Mouse (Mus musculus): ENCODE measurements around the gene Plk3.

The Plk3 gene

GRCm38 (mm10) chr4:117138295-117139216 is 4.8 kb upstream of the Plk3 start:
- no peak for DNase-seq

DNA sequence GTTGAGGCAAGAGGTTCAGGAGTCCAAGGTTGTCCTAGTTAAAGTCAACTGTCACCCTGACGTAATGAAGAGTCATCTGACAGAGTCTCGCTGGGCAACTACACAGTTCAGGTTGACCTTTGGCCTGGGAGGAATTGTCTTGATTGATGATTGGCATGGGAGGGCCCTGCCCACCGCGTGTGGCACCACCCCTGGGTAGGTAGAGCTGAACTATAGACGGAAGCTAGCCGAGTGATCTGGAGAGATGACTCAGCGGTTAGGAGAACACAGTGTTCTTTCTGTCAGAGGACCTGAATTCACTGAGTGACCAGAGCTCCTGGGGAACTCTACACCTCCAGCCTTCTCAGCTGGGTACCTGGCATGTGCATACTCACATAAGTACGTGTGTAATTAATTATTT is 2.3 kb upstream of the Plk3 start:
- DNase-seq: no peak

GRCm38 (mm10) chr4:117134601-117134995 is 835 bp upstream of the Plk3 start:
- peak; percentile 57 for DNase-seq

- DNase-seq: no peak
Observed at GRCm38 (mm10) chr4:117133366-117133796, 382 bp downstream of the Plk3 start.

DNA sequence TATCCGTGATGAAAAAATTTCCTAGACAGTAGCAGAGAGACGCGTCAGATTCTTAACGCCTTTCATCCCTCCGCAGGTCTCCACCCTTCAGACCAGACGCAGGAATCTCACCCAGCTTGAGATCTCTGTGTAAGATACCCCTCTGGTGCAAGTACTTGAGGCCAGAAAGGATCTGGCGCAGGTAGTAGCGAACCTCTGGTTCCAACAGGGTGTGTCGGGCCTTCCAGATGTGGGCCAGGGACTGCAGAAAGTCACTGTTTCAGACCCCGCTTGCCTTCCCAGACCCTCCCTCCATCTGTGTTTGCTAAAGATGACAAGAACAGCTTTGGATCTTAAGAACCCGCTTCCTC is 994 bp downstream of the Plk3 start:
- DNase-seq: peak; percentile 52

GRCm38 (mm10) chr4:117131890-117132793 is 1.6 kb downstream of the Plk3 start:
- peak; percentile 63 for DNase-seq

GRCm38 (mm10) chr4:117131198-117131597 is 2.6 kb downstream of the Plk3 start:
- DNase-seq: no peak

- no peak for DNase-seq
Observed at GRCm38 (mm10) chr4:117130790-117131189, 3.0 kb downstream of the Plk3 start.

GRCm38 (mm10) chr4:117127991-117128686 is 5.6 kb downstream of the Plk3 start:
- no peak for DNase-seq

- no peak for DNase-seq
Observed at GRCm38 (mm10) chr4:117126675-117127290, 7.0 kb downstream of the Plk3 start, which contains the start of gene Tctex1d4. Gene Tctex1d4 (plus strand): TSS chr4:117126794.

DNA sequence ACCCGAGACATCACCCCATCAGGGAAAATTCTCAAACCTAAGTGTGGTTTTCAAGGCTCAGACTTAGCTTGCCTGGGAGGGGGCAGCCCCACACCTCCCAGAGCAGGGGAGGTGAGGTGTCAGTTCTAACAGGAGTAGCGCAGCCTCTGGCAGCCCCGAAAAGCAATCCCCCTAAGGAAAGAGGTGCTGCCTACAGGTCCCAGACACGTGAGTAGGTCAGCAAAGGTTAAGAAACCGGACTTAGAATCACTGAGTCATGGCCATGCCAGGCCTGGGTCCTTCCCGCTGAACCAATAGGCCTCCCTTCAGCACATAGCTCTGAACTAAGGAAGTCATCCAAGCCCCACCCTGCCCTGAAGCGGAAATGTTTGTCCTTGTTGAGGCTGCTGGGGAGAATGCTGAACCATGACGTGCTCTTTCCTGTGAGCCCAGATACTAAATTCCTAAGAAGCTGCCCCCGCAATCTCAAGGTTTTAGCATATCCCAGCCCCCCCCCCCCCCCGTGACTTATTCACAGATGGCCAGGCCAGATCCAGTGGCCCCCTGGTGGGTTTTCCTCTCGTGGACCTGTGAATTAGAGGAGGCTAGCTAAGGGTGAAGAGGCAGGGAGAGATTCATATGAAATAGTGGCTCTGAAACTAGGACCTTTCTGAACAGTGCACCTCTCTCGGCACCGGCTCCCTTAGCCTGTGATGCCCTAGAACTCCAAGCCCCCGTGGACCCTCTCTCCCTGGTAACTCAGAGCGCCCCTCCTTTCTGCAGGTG is 7.7 kb downstream of the Plk3 start:
- DNase-seq: no peak

DNA sequence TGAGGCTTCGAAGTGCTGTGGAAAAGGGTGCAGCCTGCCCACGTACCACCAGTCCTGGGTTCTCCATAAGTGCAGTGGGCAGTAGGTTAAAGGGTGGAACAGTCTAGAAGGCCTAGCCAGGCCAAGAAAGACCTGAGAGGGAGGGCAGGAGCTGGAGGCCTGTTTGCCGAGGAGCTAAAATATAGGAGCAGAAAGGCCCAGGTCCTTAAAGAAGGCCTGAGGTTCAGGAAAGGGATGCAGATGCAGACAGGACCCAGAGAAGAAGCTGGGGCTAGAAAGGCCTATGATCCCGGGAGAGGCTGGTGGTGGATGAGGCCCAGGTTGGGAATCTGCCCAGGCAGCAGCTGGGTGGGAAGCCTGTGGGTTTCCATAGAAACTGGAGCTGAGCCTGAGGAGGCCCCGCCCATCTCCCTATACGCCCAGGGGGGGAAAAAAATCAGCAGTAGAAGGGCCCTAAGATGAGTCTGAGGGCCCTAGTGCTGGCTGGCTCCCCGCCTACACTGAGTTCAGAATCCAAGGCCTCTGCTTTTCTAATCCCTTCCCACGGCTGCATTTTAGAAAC is 8.3 kb downstream of the Plk3 start, which contains the start of gene Btbd19:
Btbd19 (minus strand) TSS at position 378 of the 562 bp plus-strand sequence.
- no peak for DNase-seq

DNA sequence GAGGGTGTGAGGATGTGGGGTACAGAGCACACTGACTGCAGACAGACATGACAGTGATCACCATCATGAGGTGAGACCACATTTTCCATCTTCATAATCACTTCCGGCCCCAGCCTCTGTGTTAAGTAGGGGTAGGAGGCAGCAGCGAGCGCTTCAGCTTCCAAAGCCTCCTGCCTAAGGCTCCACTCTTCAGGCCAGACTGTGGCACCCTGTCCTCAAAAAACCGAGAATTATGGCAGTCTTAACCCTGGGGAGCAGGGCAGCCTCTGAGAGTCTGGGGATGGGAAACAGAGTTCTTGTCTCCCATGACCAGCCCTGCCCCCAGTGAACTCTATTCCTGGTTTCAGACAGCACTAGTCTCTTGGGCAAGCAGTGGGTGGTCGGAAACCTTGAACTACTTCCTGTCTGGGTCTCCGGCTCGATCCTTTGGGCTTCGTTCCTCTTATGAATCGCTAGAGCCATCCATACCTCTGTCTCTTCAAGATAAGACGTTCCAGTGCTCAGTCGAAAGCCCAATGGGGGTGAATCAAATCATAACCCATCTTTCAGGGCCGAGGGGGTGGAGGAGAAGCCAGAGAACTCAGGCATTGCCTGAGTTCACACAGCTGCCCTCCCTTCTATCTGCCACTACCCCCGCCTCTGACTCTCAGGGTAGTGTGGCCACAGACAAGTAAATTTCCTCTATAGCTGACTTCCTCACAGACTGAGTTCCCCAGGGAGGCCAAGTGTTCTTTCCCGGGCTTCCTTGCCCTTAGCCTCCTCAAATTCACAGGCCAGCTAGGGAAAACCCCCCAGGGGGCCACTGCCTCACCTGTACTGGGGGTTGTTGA is 9.0 kb downstream of the Plk3 start:
- peak; percentile 35 for DNase-seq

DNA sequence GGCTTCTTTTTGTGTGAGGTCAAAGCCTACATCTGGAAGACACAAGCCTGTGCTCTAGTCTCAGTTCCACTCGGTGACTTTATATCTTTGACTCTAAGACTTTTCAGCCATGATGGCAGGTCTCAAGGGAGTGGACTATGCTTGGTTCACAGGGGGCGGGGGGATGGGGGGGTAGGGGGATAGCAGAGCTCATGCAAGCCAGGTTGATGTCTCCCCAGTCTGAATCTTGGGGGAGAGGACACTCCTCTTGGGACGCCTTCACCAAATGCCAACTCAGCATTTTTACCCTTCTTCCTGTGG is 9.6 kb downstream of the Plk3 start:
- no peak for DNase-seq

DNA sequence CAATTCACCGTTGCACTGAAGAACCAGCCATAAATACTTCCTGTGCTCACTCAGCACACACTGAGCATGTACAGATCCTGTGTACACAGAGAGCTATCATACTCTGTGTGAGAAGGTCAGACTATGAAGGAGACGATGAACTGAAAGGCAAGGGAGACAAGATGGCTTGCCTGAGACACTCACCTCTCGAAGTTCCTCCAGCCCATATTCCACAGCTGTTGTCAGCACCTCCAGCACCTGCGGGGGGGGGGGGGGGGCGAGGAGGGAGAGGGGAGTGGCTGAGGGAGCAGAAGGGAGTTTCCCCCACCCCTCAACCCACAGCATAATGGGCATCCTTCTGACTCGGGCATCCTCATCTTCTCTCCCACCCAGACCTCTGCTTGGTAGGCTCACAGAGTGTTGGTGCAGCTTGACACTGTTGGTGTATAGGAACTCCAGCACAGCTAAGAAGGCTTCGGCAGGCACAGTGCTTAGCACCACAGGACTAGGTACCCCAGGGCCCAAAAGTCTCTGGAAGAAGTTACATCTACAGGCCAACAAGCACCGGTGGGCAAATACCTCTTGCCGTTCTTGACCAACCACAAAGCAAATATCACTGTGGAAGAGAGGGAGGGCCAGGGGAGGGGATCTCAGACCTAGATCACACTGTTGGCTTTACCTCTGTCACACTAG is 10.1 kb downstream of the Plk3 start:
- DNase-seq: peak; percentile 12

DNA sequence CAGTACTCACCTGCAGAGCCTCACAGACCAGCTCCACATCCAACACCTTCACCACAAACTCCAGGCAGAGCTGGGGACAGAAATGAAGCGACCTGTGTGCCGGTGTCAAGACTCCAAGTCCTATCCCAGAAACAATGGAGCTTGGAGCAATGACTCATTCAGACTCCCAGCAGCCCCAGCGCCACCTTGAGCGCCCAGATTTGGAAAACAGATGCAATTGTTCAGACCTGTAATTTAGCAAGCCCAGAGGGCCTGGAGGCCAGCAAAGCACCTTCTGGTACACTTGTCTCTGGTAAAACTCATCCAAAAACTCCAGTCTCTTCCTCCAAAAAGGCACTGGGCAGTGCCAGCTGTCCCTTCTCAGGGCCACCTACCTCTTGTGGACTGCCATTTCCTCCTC is 11.6 kb downstream of the Plk3 start:
- no peak for DNase-seq

- peak; percentile 94 for DNase-seq
Observed at GRCm38 (mm10) chr4:117120445-117121414, 13.0 kb downstream of the Plk3 start.

GRCm38 (mm10) chr4:117120052-117120444 is 13.7 kb downstream of the Plk3 start:
- no peak for DNase-seq

DNA sequence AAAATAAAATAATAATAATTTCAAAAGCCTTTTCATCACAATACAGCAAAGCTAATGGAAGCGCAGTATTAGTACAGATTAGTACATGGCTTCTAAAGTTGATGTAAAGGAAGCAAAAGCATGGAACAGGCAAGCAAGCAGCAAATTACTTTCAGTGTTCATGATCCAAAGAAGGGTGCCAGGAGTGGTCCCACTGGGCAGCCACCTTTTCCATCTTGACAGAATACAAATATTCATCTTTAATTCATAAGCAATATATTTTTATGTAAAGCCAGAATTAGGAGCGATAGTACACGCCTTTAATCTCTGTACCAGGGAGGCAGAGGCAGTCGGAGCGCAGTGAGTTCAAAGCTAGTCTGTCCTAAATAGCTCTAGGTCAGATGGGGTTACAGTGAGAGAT is 14.1 kb downstream of the Plk3 start:
- peak; percentile 46 for DNase-seq

All from cerebellum, adult 9-11 months (tissue).